Mouse (Mus musculus) c-Kit-positive CD71-positive TER-119-negative erythroid progenitor cells, embryonic 14.5 days (primary cell): ENCODE data around the gene Prl4a1.
"Not testable (repeated sequence)": the region's sequence is repeated elsewhere in the genome, so short reads cannot be mapped to it uniquely, and the experiment has no call there.

Experiments
- DNase-seq: peaks from one replicate; pipeline ENCODE4 v3.0.0-alpha.2; 2013; ENCODE audit warnings: low read depth

Prl4a1 gene

GRCm38 (mm10) chr13:28015912-28016311 lies at the start of gene Prl4a1:
TSS of gene Prl4a1 (plus strand) at chr13:28016212.
- no peak for DNase-seq

- DNase-seq, result no peak
Observed at GRCm38 (mm10) chr13:27972931-27973330, 43.1 kb upstream of the Prl4a1 start.

- not testable (repeated sequence) for DNase-seq
Observed at GRCm38 (mm10) chr13:27974281-27974680, 41.7 kb upstream of the Prl4a1 start.

GRCm38 (mm10) chr13:27977646-27978045 lies 38.4 kb upstream of the Prl4a1 start:
- DNase-seq, result no peak

GRCm38 (mm10) chr13:27996557-27996956 lies 19.5 kb upstream of the Prl4a1 start:
- DNase-seq, result not testable (repeated sequence)

GRCm38 (mm10) chr13:28029330-28029729 lies 13.3 kb downstream of the Prl4a1 start:
- DNase-seq, result no peak

GRCm38 (mm10) chr13:28069315-28069714 lies 53.3 kb downstream of the Prl4a1 start:
- DNase-seq, result no peak
